Mouse (Mus musculus): ENCODE data around the gene Spsb2.
"Not testable (repeated sequence)": the region's sequence is repeated elsewhere in the genome, so short reads cannot be mapped to it uniquely, and the experiment has no call there.

The Spsb2 gene

DNA sequence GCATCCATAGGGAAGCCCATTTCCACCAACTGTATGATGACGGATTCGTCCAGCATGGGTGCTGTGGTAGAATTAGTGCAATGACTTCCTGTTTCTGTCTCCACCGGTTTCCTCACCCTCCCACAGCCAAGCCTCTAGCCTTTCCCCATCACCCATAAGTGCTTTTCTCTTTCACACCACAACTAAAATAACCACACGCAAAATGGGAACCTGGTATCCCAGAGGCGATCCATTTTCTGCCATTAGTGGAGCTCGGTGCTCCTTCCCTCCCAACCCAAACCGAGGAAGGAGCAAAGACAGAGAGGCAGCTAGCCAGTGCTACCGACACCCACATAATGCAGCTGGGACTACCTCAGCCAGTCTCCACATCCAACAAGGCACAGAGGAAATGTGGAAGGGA is 9.5 kb downstream of the Spsb2 start:
- peak in 1 of 2 experiments; percentile 17 for DNase-seq

DNA sequence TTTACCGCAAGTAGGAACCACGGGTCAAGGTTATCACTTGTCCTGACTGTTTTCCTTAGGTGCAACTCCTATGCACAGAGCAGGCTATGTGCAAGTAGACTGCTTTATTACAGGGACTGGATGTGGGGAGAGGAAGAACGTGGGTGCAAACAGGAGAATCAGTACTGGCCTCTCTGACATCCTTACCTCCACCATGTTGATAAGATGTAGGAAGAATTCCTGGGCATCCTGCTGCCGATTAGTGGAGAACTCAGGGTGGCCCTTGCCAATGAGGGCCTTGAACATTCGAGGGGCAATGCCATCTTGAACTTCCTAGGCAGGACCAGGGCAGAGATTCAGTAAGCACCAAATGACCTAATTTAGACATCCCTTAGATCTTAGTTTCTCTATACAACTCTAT is 12.4 kb downstream of the Spsb2 start:
- DNase-seq: no peak

DNA sequence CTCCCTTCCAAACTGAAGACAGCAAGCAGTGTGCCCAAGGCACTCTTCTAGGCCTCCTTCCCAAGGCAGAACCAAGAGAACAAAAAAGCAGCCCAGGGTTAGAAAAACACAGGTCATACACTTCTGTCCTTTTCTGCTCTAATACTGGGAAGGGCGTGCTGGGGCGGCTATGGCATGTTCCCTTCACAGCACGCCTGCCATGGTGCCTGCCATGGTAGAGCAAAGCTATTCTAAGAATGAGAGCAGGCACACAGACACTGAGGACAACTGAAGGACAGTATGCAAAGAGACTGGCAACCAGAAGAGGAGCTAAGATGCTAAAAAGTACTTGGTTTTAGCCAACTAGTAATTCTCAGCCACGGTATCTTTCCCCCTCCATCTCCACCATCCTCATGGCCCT is 13.6 kb downstream of the Spsb2 start:
- no peak for DNase-seq

DNA sequence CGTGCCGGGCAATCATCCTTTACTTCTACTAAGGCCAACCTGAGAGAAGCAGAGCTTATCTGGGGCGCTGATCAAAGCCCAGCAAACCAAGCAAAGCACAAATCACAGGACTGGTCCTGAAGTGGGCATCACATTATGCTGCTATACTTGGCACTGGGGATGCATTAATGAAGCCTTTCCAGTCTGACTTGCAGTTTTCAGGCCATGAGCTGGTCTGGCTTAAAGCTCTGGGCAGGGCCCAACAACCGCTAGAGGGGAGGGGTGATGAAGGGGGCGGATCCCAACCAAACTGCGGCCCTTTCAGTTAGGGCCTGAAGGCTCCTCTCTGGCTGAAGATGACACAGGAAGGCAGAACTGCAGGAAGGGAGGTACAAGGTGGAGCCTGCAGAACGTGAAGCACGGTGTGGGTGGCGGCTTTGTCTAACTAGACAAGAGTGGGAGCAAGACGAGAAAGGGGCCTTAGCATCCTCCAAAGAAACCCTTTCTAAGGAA is 19.7 kb downstream of the Spsb2 start:
- DNase-seq: peak; percentile 36 to 42

DNA sequence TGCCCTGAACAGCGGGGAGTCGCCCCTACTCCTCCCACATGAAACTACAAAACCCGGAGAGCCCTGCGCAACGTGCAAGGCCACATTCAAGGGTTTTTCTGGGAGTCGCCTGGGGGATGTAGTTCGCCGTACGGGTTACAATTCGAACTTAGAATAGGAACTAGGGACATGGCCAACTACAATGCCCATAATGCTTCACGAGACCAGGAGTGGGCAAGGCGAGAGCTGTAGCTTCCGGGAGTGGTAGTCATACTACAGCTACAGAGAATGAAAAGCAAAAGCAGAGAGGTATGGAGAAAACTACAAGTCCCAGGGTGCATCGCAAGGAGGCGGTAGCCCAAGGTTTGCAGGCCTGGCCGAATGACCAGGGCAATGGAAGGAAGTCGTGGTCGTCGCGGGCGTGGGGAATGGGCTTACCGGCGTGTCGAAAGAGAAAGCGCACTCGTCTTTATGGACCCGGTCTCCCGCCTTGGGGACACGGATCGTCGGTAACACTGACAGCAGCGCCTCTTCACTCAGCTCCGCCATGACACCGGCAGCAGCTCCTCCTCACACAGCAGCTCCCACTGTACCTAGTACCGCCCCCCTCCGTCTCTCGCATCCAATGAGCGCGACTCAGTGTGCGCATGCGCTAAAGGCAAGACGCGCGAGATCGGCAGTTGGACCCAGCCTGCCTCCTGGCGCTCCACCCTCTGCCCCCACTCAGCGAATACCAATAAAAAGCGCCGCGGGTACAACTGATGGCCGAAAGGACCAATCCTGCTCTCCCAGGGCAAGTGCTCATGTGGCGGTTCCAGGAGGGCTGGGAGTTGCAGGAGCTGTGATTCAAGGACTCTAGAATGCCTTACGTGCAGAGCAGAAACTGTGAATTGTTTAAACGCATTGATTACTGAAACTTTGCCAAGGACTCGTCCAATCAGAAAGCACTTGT is 20.7 kb downstream of the Spsb2 start, which contains the start of the genes Usp5 and Cdca3:
TSS of gene Usp5 (minus strand) at position 617 of the 931 bp plus-strand sequence.
TSS of gene Cdca3 (plus strand) at position 680 of the 931 bp plus-strand sequence.
- peak; percentile 100 for DNase-seq

DNA sequence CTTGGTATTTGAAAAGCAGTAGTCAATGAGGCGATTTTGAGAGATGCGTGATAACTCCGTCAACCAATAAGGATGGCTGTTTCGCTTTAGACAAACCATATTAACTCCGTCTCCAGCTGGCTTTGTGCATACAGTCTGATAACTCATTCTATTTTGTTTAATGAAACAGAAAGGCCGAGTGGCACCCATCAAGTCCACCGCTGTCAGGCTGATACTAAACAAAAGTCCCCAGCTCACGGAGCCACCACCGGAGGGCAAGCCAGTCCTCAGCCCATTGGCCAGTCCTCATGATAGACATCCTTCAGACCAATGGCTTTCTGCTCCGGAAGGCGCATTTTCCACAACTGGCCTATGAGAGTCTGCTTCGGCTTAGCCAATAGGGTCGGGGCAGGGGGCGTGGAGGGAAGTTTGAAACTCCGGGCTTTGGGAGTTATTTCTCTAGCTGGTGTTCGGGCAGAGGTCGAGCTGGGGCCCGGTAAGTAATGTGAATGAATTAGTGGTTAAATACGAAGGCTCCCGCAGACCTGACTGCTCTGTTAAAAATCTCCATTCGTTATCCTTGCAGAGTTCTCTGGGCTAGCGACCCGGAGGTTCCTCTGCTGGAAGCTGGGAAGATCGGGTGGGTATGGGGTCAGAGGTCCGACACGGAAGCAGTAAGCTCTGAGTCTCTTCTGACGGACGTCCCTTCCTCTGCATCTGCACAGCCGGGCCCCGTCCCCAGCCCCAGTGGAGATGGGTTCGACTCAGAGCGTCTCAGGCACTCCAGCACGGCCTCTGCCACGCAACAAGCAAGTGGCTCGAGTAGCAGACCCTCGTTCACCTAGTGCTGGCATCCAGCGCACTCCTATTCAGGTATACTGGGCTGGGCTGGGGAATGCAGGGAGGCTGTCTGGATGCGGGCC is 21.6 kb downstream of the Spsb2 start:
- peak; percentile 96 for DNase-seq

DNA sequence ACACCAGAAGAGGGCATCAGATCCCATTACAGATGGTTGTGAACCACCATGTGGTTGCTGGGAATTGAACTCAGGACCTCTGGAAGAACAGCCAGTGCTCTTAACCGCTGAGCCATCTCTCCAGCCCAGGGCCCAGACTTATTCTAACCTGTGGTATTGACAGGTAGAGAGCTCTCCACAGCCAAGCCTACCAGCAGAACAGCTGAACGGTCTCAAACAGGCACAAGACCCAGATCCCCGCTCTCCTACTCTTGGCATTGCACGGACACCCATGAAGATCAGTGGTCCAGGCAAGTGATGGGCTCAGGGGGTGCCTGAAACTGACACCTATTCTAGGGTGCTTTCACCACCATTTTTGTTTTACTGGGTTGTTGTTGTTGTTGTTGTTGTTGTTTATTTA is 22.7 kb downstream of the Spsb2 start:
- DNase-seq: not testable (repeated sequence)

DNA sequence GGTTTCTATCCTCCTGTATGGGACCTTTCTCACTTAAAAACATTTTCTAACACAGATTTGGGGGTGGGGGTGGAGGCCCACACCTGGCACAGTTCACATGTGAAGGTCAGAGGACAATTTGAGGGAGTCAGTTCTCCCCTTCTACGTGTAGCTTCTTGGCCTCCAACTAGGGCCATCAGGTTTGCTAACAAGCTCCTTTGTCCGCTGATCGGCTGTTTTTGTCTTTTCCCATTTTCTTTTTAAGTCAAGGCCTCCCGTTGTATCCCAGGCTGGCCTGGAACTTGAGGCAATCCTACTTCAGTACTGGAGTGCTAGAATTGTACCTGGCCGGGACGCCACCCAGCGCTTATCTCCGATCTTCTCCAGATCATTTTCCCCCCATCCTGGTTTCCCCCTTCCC is 23.2 kb downstream of the Spsb2 start:
- no peak for DNase-seq

DNA sequence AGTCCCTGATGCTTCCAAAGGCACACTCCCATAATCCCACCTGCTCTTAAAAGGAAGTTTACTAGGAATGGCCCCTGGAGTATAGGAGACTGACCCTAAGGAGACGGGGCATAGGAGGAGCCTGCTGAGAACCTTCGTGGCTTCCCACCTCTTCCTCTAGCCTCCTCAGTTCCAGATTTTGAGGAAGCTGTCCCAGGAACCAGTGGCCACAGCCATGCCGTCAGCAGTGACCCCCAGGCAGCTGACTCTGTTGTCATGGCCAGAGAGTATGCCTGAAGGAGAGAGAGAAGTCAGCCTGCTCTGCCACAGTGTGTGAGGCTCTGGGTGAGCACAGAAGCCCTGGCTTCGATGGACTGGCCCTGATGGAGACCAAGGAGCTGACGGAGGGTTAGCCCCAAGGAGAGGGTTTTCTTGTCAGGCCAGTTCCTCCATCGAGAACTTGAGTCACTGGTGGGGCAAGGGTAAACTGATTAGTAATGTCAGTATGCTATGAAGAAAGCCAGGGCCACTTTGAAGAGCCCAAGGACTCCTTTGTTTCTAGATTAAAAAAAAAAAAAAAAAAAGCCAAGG is 26.1 kb downstream of the Spsb2 start:
- DNase-seq: peak; percentile 25 to 38

DNA sequence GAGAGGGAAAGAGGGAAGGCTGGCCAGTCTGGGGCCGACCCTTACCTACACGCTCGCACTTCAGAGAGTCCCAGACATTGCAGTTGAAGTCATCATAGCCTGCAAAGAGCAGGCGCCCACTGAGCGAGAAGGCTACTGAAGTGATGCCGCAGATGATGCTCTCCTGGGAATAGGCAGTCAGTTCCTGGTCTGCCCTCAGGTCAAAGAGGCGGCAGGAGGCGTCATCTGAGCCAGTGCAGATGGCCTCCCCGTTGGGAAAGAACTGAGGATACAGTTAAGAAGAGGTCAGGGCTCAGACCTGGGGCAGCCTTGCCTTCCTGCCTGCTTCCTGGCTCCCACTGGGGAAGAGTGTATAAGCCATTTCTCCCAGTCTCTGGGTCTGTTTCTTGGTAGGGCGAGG is 27.1 kb downstream of the Spsb2 start:
- DNase-seq: peak in 1 of 2 experiments; percentile 29

DNA sequence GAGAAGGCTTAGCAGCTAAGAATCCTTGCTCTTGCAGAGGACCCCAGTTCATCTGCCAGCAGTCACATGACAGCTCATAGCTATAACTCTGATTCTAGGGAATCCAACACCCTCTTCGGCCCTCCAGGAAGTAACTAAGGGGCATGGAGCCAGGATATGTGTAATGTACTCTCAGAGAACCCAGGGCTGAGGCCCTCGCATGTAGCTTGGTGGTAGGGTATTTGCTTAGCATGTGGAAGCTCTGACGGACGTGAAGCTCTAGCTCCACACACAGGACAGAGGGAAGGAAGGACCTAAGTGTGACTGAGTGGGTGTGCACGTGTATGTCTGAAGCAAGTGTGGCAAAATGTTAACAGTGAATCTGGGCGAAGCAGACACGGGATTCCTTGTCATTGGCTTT is 27.9 kb downstream of the Spsb2 start:
- DNase-seq: no peak

DNA sequence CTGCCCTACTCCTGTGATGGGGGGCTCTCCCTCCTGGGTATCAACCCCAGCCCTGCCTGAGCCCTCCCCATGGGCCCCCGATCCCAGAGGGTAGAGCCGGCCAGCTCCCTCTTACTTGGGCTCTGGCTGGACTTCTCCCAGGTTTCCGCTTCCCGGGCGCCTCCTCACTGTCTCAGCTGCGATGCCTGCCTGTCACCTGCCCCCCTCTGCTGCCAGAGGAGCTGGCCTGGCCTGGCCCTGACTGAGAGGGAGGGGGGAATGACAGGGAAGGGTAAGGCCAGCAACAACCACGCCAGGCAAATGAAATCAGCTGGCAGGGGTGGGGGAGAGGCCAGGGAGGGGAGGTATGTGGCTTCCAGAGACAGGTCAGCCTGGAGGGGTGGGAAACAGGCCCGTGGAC is 31.3 kb downstream of the Spsb2 start:
- DNase-seq: no peak

DNA sequence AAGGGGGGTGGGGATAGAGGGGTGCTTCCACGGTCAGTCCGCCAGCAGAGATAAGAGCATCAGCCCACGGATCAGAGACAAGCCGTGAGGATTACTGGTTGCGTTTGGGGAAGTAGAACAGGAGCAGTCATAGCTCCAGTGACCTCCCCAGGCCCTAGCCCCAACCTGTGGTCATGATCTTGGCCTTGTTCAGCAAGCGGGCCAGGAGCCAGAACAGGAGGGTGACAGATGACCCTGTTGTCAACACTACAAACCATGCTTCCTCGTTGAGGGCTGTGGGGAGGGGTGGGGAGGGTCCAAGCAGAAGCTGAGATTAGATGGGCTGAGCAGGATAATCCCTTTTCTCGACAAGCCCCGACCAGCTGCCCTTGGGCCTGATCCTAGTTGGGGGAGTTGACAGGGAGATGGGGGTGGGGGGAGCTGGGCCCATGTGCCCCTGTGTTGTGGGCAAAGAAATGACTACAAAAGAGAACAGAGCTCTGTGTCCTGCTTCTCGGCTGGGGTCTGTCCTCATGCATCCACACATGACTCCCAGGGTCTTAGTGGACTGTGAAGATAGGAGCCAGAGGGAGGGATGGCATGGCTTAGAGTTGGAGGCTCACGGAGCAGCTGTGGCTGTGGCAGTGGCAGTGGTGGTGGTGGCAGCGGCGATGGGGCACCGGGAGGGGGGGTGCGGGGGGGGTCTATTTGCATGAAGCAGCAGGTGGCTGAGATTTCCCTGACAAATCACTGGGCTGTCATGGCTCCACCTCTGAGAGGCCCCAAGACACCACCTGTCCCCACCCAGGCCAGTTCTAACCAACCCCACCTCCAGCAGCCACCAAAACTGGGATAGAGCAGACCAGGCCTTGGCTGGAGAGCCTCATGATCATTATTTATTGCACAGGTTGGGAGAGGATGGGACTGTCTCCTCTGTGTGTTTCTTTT is 32.0 kb downstream of the Spsb2 start, which contains the start of gene Gnb3:
TSS of gene Gnb3 (minus strand) at position 35 of the 927 bp plus-strand sequence.
- no peak for DNase-seq

DNA sequence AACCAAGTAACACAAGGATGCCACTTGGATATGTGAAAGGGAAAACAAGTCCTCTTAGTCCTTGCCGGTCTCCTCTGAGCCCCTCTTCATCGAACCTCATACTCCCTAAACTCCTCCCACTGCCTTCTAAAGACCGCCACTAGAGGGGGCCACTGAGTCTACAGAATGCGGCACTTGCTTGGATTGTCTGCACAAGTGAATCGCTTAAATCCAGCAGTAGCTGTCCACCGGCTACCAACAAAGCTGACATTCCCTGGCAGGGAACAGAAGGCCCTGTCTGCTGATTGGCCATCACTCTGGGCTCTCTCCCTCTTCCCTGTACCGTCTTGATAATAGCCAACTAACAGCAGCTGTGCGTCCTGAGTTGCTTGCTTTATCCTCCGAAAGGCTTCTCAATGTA is 38.8 kb downstream of the Spsb2 start:
- peak; percentile 85 to 91 for DNase-seq

DNA sequence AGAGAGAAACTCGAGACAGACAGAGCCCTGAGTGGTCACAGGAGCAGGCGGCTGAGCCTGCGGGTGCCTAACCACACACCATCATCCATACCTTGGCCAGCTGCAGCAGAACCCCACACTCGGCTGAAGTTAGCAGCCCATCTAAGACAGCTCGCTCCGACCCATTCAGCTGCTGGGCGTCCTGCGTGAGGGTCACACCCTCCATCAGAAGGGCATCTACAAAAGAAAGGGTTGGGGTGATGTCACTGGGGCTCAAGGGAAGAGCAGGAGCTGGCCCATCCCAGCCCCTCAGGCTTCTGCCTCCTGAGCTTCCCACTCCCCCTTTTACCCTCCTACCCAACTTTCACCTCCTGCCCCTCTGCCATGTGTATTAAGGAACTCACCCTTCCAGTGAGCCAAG is 42.1 kb downstream of the Spsb2 start:
- no peak for DNase-seq

DNA sequence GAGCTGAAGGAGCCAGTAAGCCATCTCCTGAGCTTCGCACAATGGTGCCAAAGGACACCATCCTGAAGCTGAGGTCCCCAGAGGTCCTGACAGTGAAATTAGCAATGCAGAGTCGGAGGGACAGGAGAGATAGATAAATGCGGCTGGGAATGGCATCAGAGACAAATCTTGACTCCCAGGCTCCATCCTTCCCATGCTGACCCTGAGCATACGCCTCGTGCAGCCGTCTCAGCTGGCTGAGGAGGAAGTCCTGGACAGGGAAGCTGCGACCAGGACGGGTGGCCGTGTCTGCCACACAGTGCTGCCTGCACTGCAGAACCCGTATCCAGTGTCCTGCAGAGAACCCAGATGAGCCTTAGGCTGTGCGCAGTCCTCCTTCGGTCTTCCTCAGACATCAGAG is 46.2 kb downstream of the Spsb2 start:
- DNase-seq: no peak

DNA sequence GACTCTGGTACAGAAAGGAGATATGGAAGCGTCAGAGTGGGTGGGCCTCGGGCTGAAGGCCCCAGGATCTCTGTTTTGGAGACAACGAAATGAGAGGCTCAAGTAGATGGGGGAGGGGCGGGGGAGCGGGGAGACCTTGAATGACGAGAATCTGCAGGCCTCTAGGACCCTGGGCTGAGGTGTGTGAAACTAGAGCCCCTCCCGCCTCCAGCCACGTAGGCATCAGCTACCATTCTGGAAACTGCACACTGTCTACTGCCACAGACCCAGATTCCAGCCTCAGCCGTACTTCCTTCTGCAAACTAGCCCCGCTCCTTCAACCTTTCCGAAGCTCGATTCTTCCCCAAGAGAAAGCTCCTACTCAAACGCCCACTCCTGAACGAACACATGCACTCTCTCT is 47.9 kb downstream of the Spsb2 start:
- DNase-seq: no peak

DNA sequence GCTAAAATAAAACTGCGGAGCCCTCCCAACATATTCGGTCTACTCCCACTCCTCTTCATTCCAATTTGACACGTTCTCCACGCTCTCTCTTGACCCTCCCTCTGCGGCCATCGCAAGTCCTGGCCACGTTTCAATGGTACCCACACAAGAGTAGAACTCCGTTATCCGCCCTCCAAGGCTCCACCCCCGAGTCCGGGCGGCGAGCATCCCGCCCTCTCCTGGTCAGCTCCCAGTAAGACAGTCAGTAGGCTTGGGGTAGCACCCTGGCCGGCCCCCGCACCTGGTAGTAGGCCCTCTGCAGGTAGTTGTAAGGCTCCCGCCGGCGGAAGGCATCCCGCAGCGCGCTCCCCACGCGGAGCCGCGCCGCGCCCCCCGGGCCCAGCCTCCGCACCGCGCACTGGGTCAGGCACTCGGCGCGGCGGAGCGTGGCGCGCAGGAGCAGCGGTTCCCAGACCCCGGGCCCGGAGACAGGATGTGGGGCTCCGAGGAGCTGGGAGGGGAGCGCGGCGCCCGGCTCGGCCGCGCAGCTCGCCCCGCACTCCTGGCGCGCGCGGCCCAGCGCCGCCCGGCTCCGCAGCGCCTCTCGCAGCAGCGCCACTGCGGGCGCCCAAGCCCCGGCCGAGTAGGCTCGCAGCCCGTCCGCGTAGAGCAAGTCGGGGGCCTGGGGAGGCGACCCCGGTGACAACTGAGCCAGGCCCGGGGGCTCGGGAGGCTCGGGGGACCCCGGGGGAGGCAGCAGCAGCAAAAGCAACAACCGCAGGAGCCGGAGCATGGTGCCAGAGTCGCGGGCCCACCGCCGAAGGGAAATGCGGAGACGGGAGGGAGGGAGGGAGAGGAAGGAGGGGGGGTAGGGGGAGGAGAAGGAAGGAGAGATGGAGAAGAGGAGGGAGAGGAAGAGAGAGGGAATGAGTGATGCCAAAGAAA is 48.7 kb downstream of the Spsb2 start, which contains the start of gene P3h3:
TSS of gene P3h3 (minus strand) at position 837 of the 924 bp plus-strand sequence.
- peak; percentile 80 to 84 for DNase-seq

DNA sequence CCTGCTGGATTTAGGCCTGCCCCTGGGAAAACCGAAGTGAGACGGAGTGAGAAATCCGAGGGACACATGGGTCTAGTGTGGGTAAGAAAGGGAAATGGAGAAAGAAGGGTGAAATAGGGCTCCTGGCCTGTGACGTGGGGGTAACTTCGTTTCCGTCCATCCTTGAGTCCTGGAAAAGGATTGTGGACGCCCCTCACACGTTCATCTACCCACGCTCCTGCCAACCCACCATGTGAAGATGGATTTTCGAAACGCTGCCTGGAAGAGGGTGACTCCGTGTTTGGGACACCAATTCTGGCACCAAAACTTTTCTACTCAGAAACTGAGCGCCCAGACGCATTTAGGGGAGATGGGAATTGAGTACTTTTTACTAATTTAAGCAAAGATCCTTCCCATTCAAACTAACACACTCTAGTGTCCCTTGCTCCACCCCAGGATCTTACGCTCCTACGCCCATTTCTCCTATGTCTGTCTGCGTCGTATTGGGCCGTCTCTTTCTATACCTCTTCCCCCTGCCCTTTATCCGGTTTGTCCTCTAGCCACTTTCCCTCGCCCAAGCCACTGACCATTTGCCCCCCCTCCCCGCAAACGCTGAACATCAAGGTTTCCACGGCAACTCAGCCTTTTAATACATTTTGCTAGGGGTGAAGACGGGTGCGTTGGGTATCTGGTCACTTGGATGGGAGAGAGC is 49.5 kb downstream of the Spsb2 start:
- DNase-seq: no peak

All from lung, adult 18-20 months (tissue).